Mouse (Mus musculus): ENCODE results near the gene Abcb6. TPM values are rescaled to one million over a fixed set of nuclear protein-coding genes. Genes with fewer than 3 reads are reported as not detected.
A peak's percentile ranks its signal among the peaks of the same experiment; 100 is the strongest.

The Abcb6 gene
- total and polyA plus RNA-seq, 3 experiments: 15.5 to 29.0 (median 19.2) TPM

GRCm38 (mm10) chr1:75140601-75141190 is 39.5 kb downstream of the Abcb6 start:
- Histone ChIP-seq H3K79me2 (replicated peaks; ENCODE audit: control insufficient read depth, extremely low read depth, insufficient read depth, poor library complexity, severe bottlenecking) (no peaks in the 10 kb centered on the region), H3K4me2 (ENCODE audit: insufficient read depth, low read depth, poor library complexity, severe bottlenecking) (peak overlapping the region; percentile 64; the same call in 1 of the 2 replicates), H3K9me3 (replicated peaks; ENCODE audit: low read length) (no peaks in the 10 kb centered on the region), H3K4me3 (replicated peaks in 1 of 3; ENCODE audit: low read depth in 2 of 3, low read length in 2 of 3, poor library complexity in 1 of 3) (peak overlapping the region in 2 of 3 experiments; percentile 82 to 93), H3K4me1 (ENCODE audit: control insufficient read depth in 1 of 2, insufficient read depth in 2 of 2) (peaks cover 2 to 30% of the 10 kb centered on the region in 2 experiments; a peak in 2 of 4 replicates), H3K9ac (ENCODE audit: insufficient read depth, low read depth) (peak overlapping the region; percentile 74), H3K36me3 (replicated peaks in 1 of 2; ENCODE audit: control insufficient read depth in 1 of 2, insufficient read depth in 1 of 2, low read length in 1 of 2) (peaks cover 44 to 63% of the 10 kb centered on the region in 2 experiments), H3K27me3 (replicated peaks) (no peaks in the 10 kb centered on the region), H3K27ac (ENCODE audit: insufficient read depth, low read depth) (no peak overlapping the region)
- dilution Hi-C loops (cut with MboI; ENCODE audit: extremely low pct_ligation_motif_present, extremely low pct_unique_long_range_greater_than_20kb, low sequenced_read_pairs) (no loop called here), in situ Hi-C loops (cut with MboI; ENCODE audit: low pct_ligation_motif_present, low pct_unique_long_range_greater_than_20kb, low sequenced_read_pairs) (no loop called here)
- TF ChIP-seq POLR2A (IDR thresholded peaks at IDR 0.05; ENCODE audit: low read depth, low read length): no peak
- TF ChIP-seq PAX5 (IDR thresholded peaks at IDR 0.05; ENCODE audit: low read length): no peak
- TF ChIP-seq CHD2 (IDR thresholded peaks at IDR 0.05; ENCODE audit: low read length): no peak
- no peak for TF ChIP-seq MYC (IDR thresholded peaks at IDR 0.05; ENCODE audit: low read depth, low read length)
- TF ChIP-seq BHLHE40 (IDR thresholded peaks at IDR 0.05; ENCODE audit: low read depth, low read length): no peak
- no peak for TF ChIP-seq GABPA (IDR thresholded peaks at IDR 0.05; ENCODE audit: insufficient replicate concordance, low read depth, low read length)
- no peak for TF ChIP-seq CTCF (conservative IDR thresholded peaks at IDR 0.05 in 1 of 2, IDR thresholded peaks at IDR 0.05 in 1 of 2; ENCODE audit: low read depth in 2 of 2, low read length in 2 of 2)
- no peak for TF ChIP-seq SIN3A (IDR thresholded peaks at IDR 0.05; ENCODE audit: low read length)
- no peak for DNase-seq (ENCODE audit: extremely low read depth)

DNA sequence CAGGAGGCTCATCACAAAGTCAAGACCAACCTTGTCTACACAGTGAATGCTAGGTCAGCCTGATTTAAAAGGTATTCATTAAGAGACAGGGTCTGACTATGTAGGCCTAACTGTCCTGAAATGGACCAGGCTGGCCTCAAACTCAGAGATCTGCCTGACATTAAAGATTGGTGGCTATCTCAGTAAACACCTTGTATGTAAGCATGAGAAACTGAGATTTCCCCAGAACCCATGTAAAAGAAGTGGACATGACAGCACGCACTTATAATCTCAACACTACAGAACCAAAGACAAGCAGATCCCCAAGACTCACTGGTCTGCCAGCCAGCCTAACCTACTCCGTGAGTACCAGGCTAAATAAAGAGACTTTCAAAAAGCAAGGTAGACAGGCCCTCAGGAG is 41.7 kb downstream of the Abcb6 start:
- Histone ChIP-seq H3K27ac (ENCODE audit: insufficient read depth, low read depth) (no peak overlapping the region), H3K9me3 (replicated peaks; ENCODE audit: low read length) (no peaks in the 10 kb centered on the region), H3K79me2 (replicated peaks; ENCODE audit: control insufficient read depth, extremely low read depth, insufficient read depth, poor library complexity, severe bottlenecking) (no peaks in the 10 kb centered on the region), H3K4me1 (ENCODE audit: control insufficient read depth in 1 of 2, insufficient read depth in 2 of 2) (peaks cover 0 to 19% of the 10 kb centered on the region in 2 experiments; a peak in 2 of 4 replicates), H3K9ac (ENCODE audit: insufficient read depth, low read depth) (no peak overlapping the region), H3K36me3 (replicated peaks in 1 of 2; ENCODE audit: control insufficient read depth in 1 of 2, insufficient read depth in 1 of 2, low read length in 1 of 2) (peaks cover 30 to 50% of the 10 kb centered on the region in 2 experiments), H3K27me3 (replicated peaks) (no peaks in the 10 kb centered on the region), H3K4me3 (replicated peaks in 1 of 3; ENCODE audit: low read depth in 2 of 3, low read length in 2 of 3, poor library complexity in 1 of 3) (no peak overlapping the region), H3K4me2 (ENCODE audit: insufficient read depth, low read depth, poor library complexity, severe bottlenecking) (no peak overlapping the region)
- TF ChIP-seq MAFK (IDR thresholded peaks at IDR 0.05; ENCODE audit: insufficient replicate concordance, low read length) (no peak), CTCF (conservative IDR thresholded peaks at IDR 0.05 in 1 of 2, IDR thresholded peaks at IDR 0.05 in 1 of 2; ENCODE audit: low read depth in 2 of 2, low read length in 2 of 2) (no peak), E2F4 (IDR thresholded peaks at IDR 0.05; ENCODE audit: insufficient replicate concordance, low read depth, low read length) (no peak), HCFC1 (IDR thresholded peaks at IDR 0.05; ENCODE audit: low read depth, low read length) (no peak), MAZ (IDR thresholded peaks at IDR 0.05; ENCODE audit: low read depth, low read length) (no peak), GABPA (IDR thresholded peaks at IDR 0.05; ENCODE audit: insufficient replicate concordance, low read depth, low read length) (no peak), SMC3 (IDR thresholded peaks at IDR 0.05; ENCODE audit: low read depth, low read length) (no peak), TBP (conservative IDR thresholded peaks at IDR 0.05; ENCODE audit: low read depth, low read length) (no peak), ZKSCAN1 (IDR thresholded peaks at IDR 0.05; ENCODE audit: borderline replicate concordance, low read depth, low read length) (no peak), MEF2A (IDR thresholded peaks at IDR 0.05; ENCODE audit: borderline replicate concordance, low read depth, low read length) (no peak)
- dilution Hi-C loops (cut with MboI; ENCODE audit: extremely low pct_ligation_motif_present, extremely low pct_unique_long_range_greater_than_20kb, low sequenced_read_pairs) (no loop called here), in situ Hi-C loops (cut with MboI; ENCODE audit: low pct_ligation_motif_present, low pct_unique_long_range_greater_than_20kb, low sequenced_read_pairs) (no loop called here)
- no peak for DNase-seq (ENCODE audit: extremely low read depth)
